ENCODE assay signal across 8 mouse cellular contexts in genomic region chr1:89930551-89930950, GRCm38 (mm10). TPM values are rescaled to one million over a fixed set of nuclear protein-coding genes. Genes with fewer than 3 reads are reported as not detected.
DNase-seq lines count a peak whose midpoint lies in the region; ATAC-seq and TF ChIP-seq lines count a peak whose summit lies in the region.

No protein-coding gene starts in this region.

- under 1% methylated on average over 45 of the region's 45 CpGs for WGBS in kidney, embryonic 15.5 days
- under 1% methylated on average over 45 of the region's 45 CpGs for WGBS in hindbrain, embryonic 13.5 days
- under 1% methylated on average over 45 of the region's 45 CpGs for WGBS in midbrain, embryonic 14.5 days
- 1% methylated on average over 45 of the region's 45 CpGs for WGBS in lung, adult 2 months

- DNase-seq in kidney, adult 11 months = no peak
- DNase-seq in embryo, embryonic 10.5 days (ENCODE audit: low spot score) = peak; percentile 62
- DNase-seq in midbrain, embryonic 14.5 days = peak; percentile 55
- no peak for DNase-seq in lung, adult 2 months

- H3K9me3 ChIP-seq in kidney, embryonic 15.5 days (replicated peaks) = no peaks in the 10 kb centered on the region
- H3K9me3 ChIP-seq in hindbrain, embryonic 13.5 days = no peaks in the 10 kb centered on the region
- H3K9me3 ChIP-seq in midbrain, embryonic 14.5 days (ENCODE audit: control insufficient read depth, low read length) = no peaks in the 10 kb centered on the region

- peak overlapping the region; percentile 7; the same call in 1 of the 2 replicates for H3K9ac ChIP-seq in kidney, embryonic 15.5 days
- H3K9ac ChIP-seq in hindbrain, embryonic 13.5 days = peak overlapping the region; percentile 82
- H3K9ac ChIP-seq in midbrain, embryonic 14.5 days (replicated peaks; ENCODE audit: low read length) = peak overlapping the region; percentile 36

- ATAC-seq in kidney, embryonic 15.5 days (replicated peaks; ENCODE audit: low FRiP score) = peak; percentile 34
- peak; percentile 27 for ATAC-seq in hindbrain, embryonic 13.5 days (ENCODE audit: low FRiP score)
- ATAC-seq in midbrain, embryonic 14.5 days (ENCODE audit: low FRiP score, low TSS enrichment) = no peak
- ATAC-seq in erythroblast, adult 5-6 weeks (replicated peaks; ENCODE audit: low FRiP score, poor library complexity, severe bottlenecking) = no peak
- ATAC-seq in erythroid progenitor cell, adult 5-6 weeks (replicated peaks; ENCODE audit: low FRiP score, poor library complexity, severe bottlenecking) = no peak

- no peaks in the 10 kb centered on the region for H3K36me3 ChIP-seq in kidney, embryonic 15.5 days
- no peaks in the 10 kb centered on the region for H3K36me3 ChIP-seq in hindbrain, embryonic 13.5 days
- no peaks in the 10 kb centered on the region for H3K36me3 ChIP-seq in midbrain, embryonic 14.5 days (ENCODE audit: control insufficient read depth, insufficient read depth, low read length)

- no peak overlapping the region for H3K27ac ChIP-seq in kidney, embryonic 15.5 days
- H3K27ac ChIP-seq in hindbrain, embryonic 13.5 days = peak overlapping the region; percentile 83
- peak overlapping the region; percentile 49; the same call in 1 of the 2 replicates for H3K27ac ChIP-seq in midbrain, embryonic 14.5 days (replicated peaks; ENCODE audit: low read depth, low read length)

- peak overlapping the region; percentile 47 for H3K4me3 ChIP-seq in kidney, embryonic 15.5 days (replicated peaks)
- peak overlapping the region; percentile 47 for H3K4me3 ChIP-seq in hindbrain, embryonic 13.5 days
- peak overlapping the region; percentile 34 for H3K4me3 ChIP-seq in midbrain, embryonic 14.5 days (replicated peaks; ENCODE audit: low read depth, low read length)
- H3K4me3 ChIP-seq in lung, adult 2 months (replicated peaks; ENCODE audit: extremely low read depth, low read depth, low read length) = no peak overlapping the region

- H3K4me2 ChIP-seq in kidney, embryonic 15.5 days = peak overlapping the region; percentile 79
- peak overlapping the region; percentile 64 for H3K4me2 ChIP-seq in hindbrain, embryonic 13.5 days
- H3K4me2 ChIP-seq in midbrain, embryonic 14.5 days (ENCODE audit: low read length) = peak overlapping the region; percentile 56

- peaks cover 53% of the 10 kb centered on the region for H3K4me1 ChIP-seq in kidney, embryonic 15.5 days
- peaks cover 75% of the 10 kb centered on the region for H3K4me1 ChIP-seq in hindbrain, embryonic 13.5 days (replicated peaks)
- peaks cover 12% of the 10 kb centered on the region for H3K4me1 ChIP-seq in midbrain, embryonic 14.5 days (ENCODE audit: control insufficient read depth, insufficient read depth, low read length)
- H3K4me1 ChIP-seq in lung, adult 2 months (ENCODE audit: control insufficient read depth, insufficient read depth, low read length) = 0 out of 2 replicates have a peak, but pooled peaks cover 3% of the 10 kb centered on the region

- no peak for TF ChIP-seq POLR2A in lung, adult 2 months (IDR thresholded peaks at IDR 0.05; ENCODE audit: borderline replicate concordance, extremely low read depth, low read depth, low read length)

- H3K27me3 ChIP-seq in kidney, embryonic 15.5 days = peaks cover 99% of the 10 kb centered on the region
- peaks cover 86% of the 10 kb centered on the region for H3K27me3 ChIP-seq in hindbrain, embryonic 13.5 days
- H3K27me3 ChIP-seq in midbrain, embryonic 14.5 days (ENCODE audit: control insufficient read depth, insufficient read depth, low read length) = peaks cover 86% of the 10 kb centered on the region

- no peak for TF ChIP-seq CTCF in lung, adult 2 months (IDR thresholded peaks at IDR 0.05; ENCODE audit: insufficient read depth, low read length)

RNA-seq across cellular contexts. Expression of gene Gbx2, which starts 0.4 kb away (rescaled TPM):
- polyA plus RNA-seq in kidney, embryonic 15.5 days (2015; fragmentation: Nextera tagmentation; extraction: Ambion mirVana) = 0.10 TPM in 1 of 2 replicates, not detected in the other
- polyA plus RNA-seq in hindbrain, embryonic 13.5 days (2015; fragmentation: Nextera tagmentation; extraction: Ambion mirVana) = 54.7 TPM in 2 replicates
- 11.6 and 12.1 TPM in 2 replicates for polyA plus RNA-seq in midbrain, embryonic 14.5 days (2014; fragmentation: Nextera tagmentation; extraction: Ambion mirVana)
- total RNA-seq in erythroblast, adult 5-6 weeks (2015; ENCODE audit: low replicate concordance) = 1.0 TPM in 1 of 2 replicates, not detected in the other
- total RNA-seq in erythroblast, adult 5-6 weeks (2017; ENCODE audit: low replicate concordance) = not detected in 2 replicates
- polyA plus RNA-seq in lung, adult 2 months (2012; rRNA removed) = 0.06 TPM in 1 of 2 replicates, not detected in the other
- total RNA-seq in erythroid progenitor cell, adult 5-6 weeks (2015; ENCODE audit: low replicate concordance) = not detected in 2 replicates
- not detected in 2 replicates for total RNA-seq in erythroid progenitor cell, adult 5-6 weeks (2017; ENCODE audit: low replicate concordance)

Comparison
In these comparisons a context has a peak if more than half of its experiments do, and no peak if none do; other contexts are left out.
1. ATAC-seq: peak in kidney, embryonic 15.5 days (single experiment) and hindbrain, embryonic 13.5 days (single experiment); none in midbrain, embryonic 14.5 days (single experiment), erythroblast, adult 5-6 weeks (single experiment) and erythroid progenitor cell, adult 5-6 weeks (single experiment).
2. H3K9ac ChIP-seq: peak in every context shown above with its lines; median percentile 82 in hindbrain, embryonic 13.5 days; 36 in midbrain, embryonic 14.5 days; 7 in kidney, embryonic 15.5 days.
3. DNase-seq: peak in embryo, embryonic 10.5 days (single experiment) and midbrain, embryonic 14.5 days (single experiment); none in kidney, adult 11 months (single experiment) and lung, adult 2 months (single experiment).
4. RNA of gene Gbx2, which starts 0.4 kb away (polyA plus RNA-seq): 54.7 TPM in hindbrain, embryonic 13.5 days and 11.6 to 12.1 TPM in midbrain, embryonic 14.5 days; 0.10 TPM in kidney, embryonic 15.5 days and 0.06 TPM in lung, adult 2 months; every median in the first group is over 10 times any median in the second.
5. Peak in every context shown above with its lines, with median percentiles within 50 percentile points of each other: H3K4me2 ChIP-seq.